ENCODE assay signal across 16 mouse cellular contexts in the genomic region with DNA sequence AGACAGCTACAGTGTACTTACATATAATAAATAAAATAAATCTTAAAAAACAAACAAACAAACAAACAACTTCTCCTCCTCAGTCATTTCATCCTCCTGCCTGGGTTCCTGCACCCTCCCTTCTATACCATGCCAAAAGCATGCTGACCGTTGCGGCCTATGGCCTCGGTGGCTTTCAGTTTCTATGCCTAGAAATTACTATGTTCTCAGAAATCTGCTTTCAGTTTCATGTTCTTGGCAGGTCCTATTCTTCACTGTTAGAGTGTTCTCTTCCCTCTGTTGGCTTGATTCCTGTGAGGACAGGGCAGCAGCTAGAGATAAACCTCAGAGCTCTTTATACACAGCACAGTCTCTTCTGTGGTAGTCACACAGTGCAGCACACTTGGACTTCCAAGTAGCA. TPM values are rescaled to one million over a fixed set of nuclear protein-coding genes. Genes with fewer than 3 reads are reported as not detected.
A peak's percentile ranks its signal among the peaks of the same experiment; 100 is the strongest.
DNase-seq lines count a peak whose midpoint lies in the region; ATAC-seq and TF ChIP-seq lines count a peak whose summit lies in the region.
"Had no signal": no experiment of that assay in that cellular context is flagged by ENCODE, and none has a peak within 500 bp of the region (broad histone marks: within the 10 kb centered on the region; RNA-seq: fewer than 3 reads in every experiment).

No protein-coding gene starts in this region.

- peak; percentile 31; the same call in 1 of the 2 replicates for ATAC-seq in intestine, postnatal 0 days
- ATAC-seq in intestine, embryonic 16.5 days = no peak
- ATAC-seq: Patski had no signal

- H3K27me3 ChIP-seq in intestine, postnatal 0 days (replicated peaks; ENCODE audit: control insufficient read depth, insufficient read depth, low read length) = no peaks in the 10 kb centered on the region
- no peaks in the 10 kb centered on the region for H3K27me3 ChIP-seq in intestine, embryonic 16.5 days (replicated peaks; ENCODE audit: control insufficient read depth, insufficient read depth, low read length)
- no peaks in the 10 kb centered on the region for H3K27me3 ChIP-seq in splenic B cell, adult 2 months (ENCODE audit: control insufficient read depth, insufficient read depth, low read length, poor library complexity, severe bottlenecking)
- H3K27me3 ChIP-seq: heart, embryonic 12.5 days; neural tube, embryonic 13.5 days; Patski had no signal

- H3K79me2 ChIP-seq in macrophage (ENCODE audit: inconsistent target) = peaks cover 49% of the 10 kb centered on the region

- no peaks in the 10 kb centered on the region for H3K9me3 ChIP-seq in intestine, postnatal 0 days (ENCODE audit: control insufficient read depth)
- no peaks in the 10 kb centered on the region for H3K9me3 ChIP-seq in intestine, embryonic 16.5 days (ENCODE audit: control insufficient read depth, low read length)
- H3K9me3 ChIP-seq: heart, embryonic 12.5 days; neural tube, embryonic 13.5 days had no signal

- 40% methylated on average over 3 of the region's 3 CpGs for WGBS in intestine, postnatal 0 days
- WGBS in intestine, embryonic 16.5 days = 81% methylated on average over 3 of the region's 3 CpGs
- WGBS in macrophage (ENCODE audit: missing documents) = 0% methylated on average over 3 of the region's 3 CpGs

- TF ChIP-seq CTCF in intestine, postnatal 0 days (IDR thresholded peaks at IDR 0.05; ENCODE audit: low read depth) = no peak

- peaks cover under 1% of the 10 kb centered on the region; the same call in 1 of the 2 replicates for H3K36me3 ChIP-seq in intestine, postnatal 0 days (ENCODE audit: control insufficient read depth, insufficient read depth)
- peaks cover 4% of the 10 kb centered on the region; the same call in 1 of the 2 replicates for H3K36me3 ChIP-seq in intestine, embryonic 16.5 days (ENCODE audit: control insufficient read depth, insufficient read depth, low read length)
- H3K36me3 ChIP-seq in macrophage (ENCODE audit: inconsistent target) = peaks cover 30% of the 10 kb centered on the region
- H3K36me3 ChIP-seq in splenic B cell, adult 2 months (ENCODE audit: control insufficient read depth, insufficient read depth, low read length, poor library complexity, severe bottlenecking) = peaks cover 8% of the 10 kb centered on the region; the same call in 1 of the 2 replicates

- H3K4me2 ChIP-seq in intestine, postnatal 0 days (replicated peaks; ENCODE audit: low read depth) = peak overlapping the region; percentile 45
- no peak overlapping the region for H3K4me2 ChIP-seq in intestine, embryonic 16.5 days (ENCODE audit: low read depth, low read length)
- H3K4me2 ChIP-seq: heart, embryonic 12.5 days; hindbrain, embryonic 14.5 days; neural tube, embryonic 13.5 days had no signal

- peak; percentile 42 for DNase-seq in thymus, postnatal 25 days
- no peak for DNase-seq in thymus, postnatal 10 days (ENCODE audit: low spot score in 2 of 2)
- DNase-seq in splenic B cell, adult 2 months (ENCODE audit: low read depth, low spot score) = peak; percentile 61
- DNase-seq in kidney, adult 8-10 months = no peak
- no peak for DNase-seq in right cerebral cortex, postnatal 10 days (ENCODE audit: low spot score in 2 of 2)
- DNase-seq: adrenal gland, postnatal 10 days; lung, adult 18-20 months; midbrain, embryonic 14.5 days had no signal

- peak overlapping the region; percentile 46; the same call in 1 of the 2 replicates for H3K27ac ChIP-seq in intestine, postnatal 0 days (ENCODE audit: low read depth, low read length)
- H3K27ac ChIP-seq in intestine, embryonic 16.5 days (ENCODE audit: low read length) = no peak overlapping the region
- peak overlapping the region; percentile 72 for H3K27ac ChIP-seq in macrophage
- H3K27ac ChIP-seq: hindbrain, embryonic 14.5 days; neural tube, embryonic 13.5 days had no signal

- peak overlapping the region; percentile 18; the same call in 1 of the 2 replicates for H3K4me3 ChIP-seq in intestine, postnatal 0 days (ENCODE audit: low read depth, low read length)
- no peak overlapping the region for H3K4me3 ChIP-seq in intestine, embryonic 16.5 days (ENCODE audit: low read length)
- peak overlapping the region; percentile 58 for H3K4me3 ChIP-seq in macrophage (ENCODE audit: inconsistent target)
- H3K4me3 ChIP-seq: erythroblast, embryonic 14.5 days; heart, embryonic 12.5 days; neural tube, embryonic 13.5 days had no signal

- no peaks in the 10 kb centered on the region; the same call in 1 of the 2 replicates for H3K4me1 ChIP-seq in intestine, postnatal 0 days (replicated peaks; ENCODE audit: control insufficient read depth, insufficient read depth, low read length)
- H3K4me1 ChIP-seq in intestine, embryonic 16.5 days (ENCODE audit: control insufficient read depth, insufficient read depth, low read length) = no peaks in the 10 kb centered on the region
- H3K4me1 ChIP-seq: heart, embryonic 12.5 days; neural tube, embryonic 13.5 days had no signal

- peak overlapping the region; percentile 34; the same call in 1 of the 2 replicates for H3K9ac ChIP-seq in intestine, postnatal 0 days (ENCODE audit: low read depth, low read length)
- no peak overlapping the region for H3K9ac ChIP-seq in intestine, embryonic 16.5 days (ENCODE audit: low read depth, low read length)
- H3K9ac ChIP-seq: heart, embryonic 12.5 days; hindbrain, embryonic 14.5 days; neural tube, embryonic 13.5 days had no signal

RNA-seq across cellular contexts. Expression of a gene that starts 12.1 kb away (rescaled TPM):
- 86.2 and 90.1 TPM in 2 replicates for polyA plus RNA-seq in intestine, postnatal 0 days (2015; fragmentation: Nextera tagmentation; extraction: Ambion mirVana)
- 114 and 125 TPM in 2 replicates for polyA plus RNA-seq in intestine, embryonic 16.5 days (2015; fragmentation: Nextera tagmentation; extraction: Ambion mirVana)
- 10 to 100 TPM in 8 of 26 experiments, 1 to 10 TPM in 16, not detected in 2; 1.6 to 17.9 (median 7.6) TPM for total RNA-seq in macrophage (2018; cell fraction: chromatin; rRNA removed)
- 10 to 100 TPM; 20.4 to 48.3 (median 34.8) TPM for total RNA-seq in macrophage (2018; cell fraction: cytosol; rRNA removed)
- 10 to 100 TPM in 14 of 26 experiments, 1 to 10 TPM in 12; 3.3 to 20.5 (median 10.5) TPM for total RNA-seq in macrophage (2018; cell fraction: nucleus; rRNA removed)
- polyA plus RNA-seq in macrophage (2018) = 36.9 to 51.5 TPM (median 42.8 TPM) in 3 replicates

RNA-seq across cellular contexts. Expression of a gene that starts 15.2 kb away (rescaled TPM):
- polyA plus RNA-seq in intestine, postnatal 0 days (2015; fragmentation: Nextera tagmentation; extraction: Ambion mirVana) = 3.6 and 4.0 TPM in 2 replicates
- 11.7 and 11.8 TPM in 2 replicates for polyA plus RNA-seq in intestine, embryonic 16.5 days (2015; fragmentation: Nextera tagmentation; extraction: Ambion mirVana)
- 10 to 100 TPM in 15 of 26 experiments, 1 to 10 TPM in 11; 1.2 to 32.8 (median 11.9) TPM for total RNA-seq in macrophage (2018; cell fraction: chromatin; rRNA removed)
- total RNA-seq in macrophage (2018; cell fraction: cytosol; rRNA removed) = 1 to 10 TPM; 3.6 to 8.6 (median 6.5) TPM
- total RNA-seq in macrophage (2018; cell fraction: nucleus; rRNA removed) = 10 to 100 TPM in 5 of 26 experiments, 1 to 10 TPM in 21; 2.2 to 23.1 (median 6.5) TPM
- 4.7 to 12.0 TPM (median 5.4 TPM) in 3 replicates for polyA plus RNA-seq in macrophage (2018)

RNA-seq across cellular contexts. Expression of a gene that starts 15.8 kb away (rescaled TPM):
- 10.9 and 11.5 TPM in 2 replicates for polyA plus RNA-seq in intestine, postnatal 0 days (2015; fragmentation: Nextera tagmentation; extraction: Ambion mirVana)
- polyA plus RNA-seq in intestine, embryonic 16.5 days (2015; fragmentation: Nextera tagmentation; extraction: Ambion mirVana) = 4.5 and 4.6 TPM in 2 replicates
- total RNA-seq in macrophage (2018; cell fraction: chromatin; rRNA removed) = 100 to 1,000 TPM in 1 of 26 experiments, 10 to 100 TPM in 17, 1 to 10 TPM in 8; 3.2 to 240 (median 39.1) TPM
- 100 to 1,000 TPM in 14 of 26 experiments, 10 to 100 TPM in 12; 29.0 to 298 (median 166) TPM for total RNA-seq in macrophage (2018; cell fraction: cytosol; rRNA removed)
- 100 to 1,000 TPM in 15 of 26 experiments, 10 to 100 TPM in 11; 11.5 to 293 (median 127) TPM for total RNA-seq in macrophage (2018; cell fraction: nucleus; rRNA removed)
- 25.7 to 94.8 TPM (median 34.2 TPM) in 3 replicates for polyA plus RNA-seq in macrophage (2018)

RNA-seq across cellular contexts. Expression of a gene that starts 15.8 kb away (rescaled TPM):
- polyA plus RNA-seq in intestine, postnatal 0 days (2015; fragmentation: Nextera tagmentation; extraction: Ambion mirVana) = 5.4 and 6.4 TPM in 2 replicates
- polyA plus RNA-seq in intestine, embryonic 16.5 days (2015; fragmentation: Nextera tagmentation; extraction: Ambion mirVana) = 3.6 and 4.3 TPM in 2 replicates
- 100 to 1,000 TPM in 4 of 26 experiments, 10 to 100 TPM in 20, 1 to 10 TPM in 2; 5.4 to 224 (median 59.7) TPM for total RNA-seq in macrophage (2018; cell fraction: chromatin; rRNA removed)
- 100 to 1,000 TPM in 14 of 26 experiments, 10 to 100 TPM in 12; 30.0 to 238 (median 133) TPM for total RNA-seq in macrophage (2018; cell fraction: cytosol; rRNA removed)
- 100 to 1,000 TPM in 15 of 26 experiments, 10 to 100 TPM in 11; 16.8 to 231 (median 146) TPM for total RNA-seq in macrophage (2018; cell fraction: nucleus; rRNA removed)
- polyA plus RNA-seq in macrophage (2018) = 32.0 to 97.2 TPM (median 40.6 TPM) in 3 replicates

Comparison
In these comparisons a context has a peak if more than half of its experiments do, and no peak if none do; other contexts are left out.
1. DNase-seq: peak in thymus, postnatal 25 days (single experiment) and splenic B cell, adult 2 months (single experiment); none in thymus, postnatal 10 days (0 of 2), kidney, adult 8-10 months (0 of 2) and right cerebral cortex, postnatal 10 days (0 of 2).